Mouse (Mus musculus): ENCODE results near the gene Canx. TPM values are rescaled to one million over a fixed set of nuclear protein-coding genes. Genes with fewer than 3 reads are reported as not detected.
A peak's percentile ranks its signal among the peaks of the same experiment; 100 is the strongest.
"Not testable (repeated sequence)": the region's sequence is repeated elsewhere in the genome, so short reads cannot be mapped to it uniquely, and the experiment has no call there.

Canx gene
- 100 to 1,000 TPM; 411 to 425 TPM for total RNA-seq (2021)
- long read RNA-seq, full-length matches to known transcripts = 185 of 235 reads
- long read RNA-seq, partial matches to known transcripts = 26 of 235 reads
- long read RNA-seq, other reads (novel, unspliced or antisense) = 24 of 235 reads

DNA sequence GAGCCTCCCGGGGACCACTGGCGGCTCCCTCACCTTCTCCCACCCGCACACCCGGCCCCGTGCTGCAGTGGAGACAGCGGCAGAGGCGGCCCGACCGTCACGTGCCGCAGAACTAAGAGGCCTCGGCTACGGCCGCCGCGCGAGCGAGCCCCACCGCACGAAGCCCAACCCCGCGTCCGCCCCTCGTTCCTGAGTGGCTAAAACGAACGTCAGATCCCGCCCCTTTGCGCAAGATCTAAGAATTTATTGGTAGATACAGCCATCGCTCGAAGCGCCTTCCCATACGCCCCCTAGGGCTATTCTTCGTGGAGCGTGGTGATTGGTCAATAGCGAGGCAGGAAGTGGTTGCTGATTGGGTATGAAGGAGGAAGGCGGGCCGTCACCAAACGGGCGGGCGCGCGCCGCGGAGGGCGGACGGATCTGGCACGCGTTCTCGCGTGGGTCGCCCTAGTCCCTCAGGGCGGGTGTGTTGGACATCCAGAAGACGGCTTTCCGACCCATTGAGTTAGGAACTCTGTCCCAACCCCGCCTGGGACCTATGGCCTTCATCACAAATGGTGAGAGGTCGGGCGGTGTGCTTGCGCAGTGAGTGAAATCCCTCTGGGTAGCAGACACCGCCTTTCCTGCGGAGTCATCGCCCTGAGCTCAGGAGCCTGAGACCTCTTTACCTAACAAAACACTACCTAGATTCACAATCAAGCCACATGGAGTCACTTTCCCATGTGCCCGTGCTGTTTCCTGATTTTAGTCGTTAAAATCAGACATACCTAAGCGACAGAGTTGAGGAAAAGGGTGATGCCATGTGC is at the start of gene Canx:
Gene Canx (minus strand): TSS at position 178 of the 806 bp plus-strand sequence.
- DNase-seq (ENCODE audit: low spot score in 2 of 2) = peak; percentile 99 to 100

DNA sequence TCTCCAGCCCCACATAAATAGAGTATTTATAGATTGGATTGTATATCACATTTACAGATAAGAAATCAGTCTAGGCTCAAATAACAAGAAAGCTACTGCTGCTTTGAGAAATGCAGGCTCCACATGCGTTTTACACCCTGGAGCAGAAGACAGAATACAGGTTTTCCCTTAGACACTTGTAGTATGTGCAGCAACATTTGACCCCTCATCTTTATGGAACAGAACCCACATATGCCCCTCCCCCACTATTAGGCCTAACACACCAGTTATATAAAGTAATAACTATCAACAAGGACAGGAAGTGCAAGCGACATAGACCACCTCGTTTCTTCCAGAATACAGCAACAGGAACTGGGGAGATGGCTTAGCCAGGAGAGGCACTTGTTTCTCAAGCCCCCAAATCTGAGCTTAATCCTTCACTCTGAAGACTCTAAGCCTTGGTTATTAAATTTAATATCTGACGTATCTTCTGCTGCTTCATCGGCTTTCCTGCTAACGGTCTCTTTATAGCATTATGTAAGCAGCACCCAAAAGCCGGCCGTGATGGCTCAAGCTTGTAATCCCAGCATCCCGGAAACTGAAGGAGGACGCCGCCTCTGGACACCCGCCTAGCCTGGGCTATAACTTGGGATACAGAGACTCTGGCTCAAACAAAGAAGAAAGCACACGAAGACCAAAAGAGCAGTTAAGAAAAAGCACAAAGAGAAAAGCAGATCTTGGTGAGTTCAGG is 49.0 kb upstream of the Canx start:
- DNase-seq (ENCODE audit: low spot score in 2 of 2) = no peak

GRCm38 (mm10) chr11:50373621-50374020 is 48.1 kb upstream of the Canx start:
- DNase-seq (ENCODE audit: low spot score in 2 of 2) = no peak

DNA sequence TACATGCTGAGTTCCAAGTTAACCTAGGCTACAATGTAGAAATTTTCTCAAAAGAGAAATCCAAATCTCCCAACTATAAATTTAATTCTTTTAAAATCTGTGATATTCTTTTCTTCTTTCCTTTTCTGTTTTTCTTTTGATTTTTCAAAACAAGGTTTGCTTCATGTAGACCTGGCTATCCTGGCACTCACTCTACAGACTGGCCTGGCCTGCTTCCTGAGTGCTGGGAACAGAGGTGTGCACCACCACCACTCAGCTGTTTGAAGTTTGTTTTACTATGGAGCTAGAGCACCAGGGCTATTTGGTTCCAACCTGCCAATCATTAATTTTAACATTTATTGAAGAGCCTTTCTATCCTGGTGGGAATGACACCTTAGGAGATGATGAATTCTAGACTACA is 47.6 kb upstream of the Canx start:
- no peak for DNase-seq (ENCODE audit: low spot score in 2 of 2)

DNA sequence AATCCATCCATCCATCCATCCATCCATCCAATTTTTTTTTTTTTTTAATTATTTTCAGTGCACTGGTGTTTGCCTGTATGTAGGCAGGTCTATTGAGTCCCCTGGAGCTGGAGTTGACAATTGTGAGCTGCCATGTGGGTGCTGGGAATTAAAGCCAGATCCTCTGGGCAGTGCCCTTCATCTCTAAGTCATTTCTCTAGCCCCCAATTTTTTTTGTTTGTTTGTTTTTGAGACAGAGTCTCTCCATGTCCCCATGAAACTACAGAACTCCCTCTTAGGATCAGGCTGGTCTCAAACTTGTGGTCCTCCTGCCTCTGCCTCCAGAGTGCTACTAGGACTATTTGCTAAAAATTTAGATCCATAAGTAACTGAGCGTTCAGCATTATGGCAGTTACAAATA is 46.4 kb upstream of the Canx start:
- no peak for DNase-seq (ENCODE audit: low spot score in 2 of 2)

- DNase-seq (ENCODE audit: low spot score in 2 of 2) = peak in 1 of 2 experiments; percentile 57
These were observed 45.9 kb upstream of the Canx start for GRCm38 (mm10) chr11:50371399-50371841.

DNA sequence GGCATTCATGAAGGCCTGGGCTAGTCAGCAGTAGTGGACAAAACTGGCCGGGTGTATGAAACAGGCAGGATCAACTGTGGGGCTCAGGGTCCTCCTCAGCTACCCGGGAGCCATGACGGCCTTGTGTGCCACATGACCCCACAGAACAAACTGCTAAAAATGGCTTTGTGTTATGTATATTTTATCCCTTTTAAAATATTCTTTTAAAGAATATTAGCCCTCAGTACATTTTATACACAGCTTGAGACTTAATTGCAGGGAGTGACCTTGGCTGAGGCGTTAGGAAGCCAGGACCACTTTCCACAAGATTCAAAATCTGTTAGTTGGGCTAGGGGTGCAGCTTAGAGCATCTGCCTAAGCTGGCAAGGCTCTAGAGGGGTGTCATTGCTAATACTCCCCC is 45.5 kb upstream of the Canx start:
- no peak for DNase-seq (ENCODE audit: low spot score in 2 of 2)

DNA sequence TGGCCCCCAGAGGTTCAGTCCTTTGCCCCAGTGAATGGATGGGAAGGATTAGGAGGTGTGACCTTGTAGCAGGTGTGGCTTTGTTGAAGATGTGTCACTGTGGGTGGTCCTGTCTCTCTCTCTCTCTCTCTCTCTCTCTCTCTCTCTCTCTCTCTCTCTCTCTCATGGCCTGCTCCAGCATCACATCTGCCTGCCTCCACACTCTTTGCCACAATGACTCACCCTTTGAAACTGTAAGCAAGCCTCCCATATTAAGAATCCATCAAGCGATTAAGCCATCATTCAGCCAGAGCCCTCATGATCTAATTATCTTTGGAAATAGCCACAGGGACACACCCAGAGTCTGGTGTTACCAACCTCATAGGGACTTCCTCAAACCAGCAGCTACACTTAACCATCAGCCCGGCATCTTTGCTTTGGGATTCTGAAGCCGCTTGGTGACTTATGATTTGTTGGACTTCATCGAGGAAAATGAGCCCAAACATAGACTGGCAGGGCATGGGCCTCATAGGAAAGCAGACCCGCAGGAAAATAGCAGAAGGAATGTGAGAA is 44.0 kb upstream of the Canx start:
- no peak for DNase-seq (ENCODE audit: low spot score in 2 of 2)

GRCm38 (mm10) chr11:50367531-50367930 is 42.1 kb upstream of the Canx start:
- no peak for DNase-seq (ENCODE audit: low spot score in 2 of 2)

DNA sequence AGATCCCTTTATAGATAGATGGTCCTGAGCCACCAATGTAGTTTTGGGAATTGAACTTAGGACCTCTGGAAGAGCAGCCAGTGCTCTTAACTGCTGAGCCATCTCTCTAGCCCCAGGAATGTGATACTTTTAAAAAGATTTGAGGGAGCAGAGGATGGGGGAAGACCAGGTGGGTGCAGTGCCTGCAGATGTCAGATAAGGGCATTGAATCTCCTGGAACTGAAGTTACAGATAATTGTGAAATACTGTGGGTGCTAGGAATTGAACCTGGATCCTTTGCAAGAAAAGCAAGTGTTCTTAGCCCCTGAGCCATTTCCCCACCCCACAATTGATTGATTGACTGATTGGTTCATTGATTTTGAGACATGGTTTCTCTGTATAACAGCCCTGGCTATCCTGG is 39.8 kb upstream of the Canx start:
- no peak for DNase-seq (ENCODE audit: low spot score in 2 of 2)

- DNase-seq (ENCODE audit: low spot score in 2 of 2) = peak; percentile 47 to 93
These were observed 39.1 kb upstream of the Canx start for GRCm38 (mm10) chr11:50364548-50364947.

DNA sequence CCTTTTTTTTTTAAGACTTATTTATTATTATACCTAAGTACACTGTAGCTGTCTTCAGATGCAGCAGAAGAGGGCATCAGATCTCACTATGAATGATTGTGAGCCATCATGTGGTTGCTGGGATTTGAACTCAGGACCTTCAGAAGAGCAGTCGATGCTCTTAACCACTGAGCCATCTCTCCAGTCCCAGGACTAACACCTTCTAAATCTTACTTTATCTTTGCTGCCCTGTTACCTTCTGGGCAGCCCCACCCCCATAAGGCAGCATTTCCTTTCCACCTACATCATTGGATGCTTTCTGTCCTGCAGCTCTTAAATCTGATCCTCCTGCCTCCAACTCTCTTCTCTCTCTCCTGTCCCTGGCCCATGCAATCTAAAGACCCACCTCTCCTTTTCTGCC is 35.8 kb upstream of the Canx start:
- DNase-seq (ENCODE audit: low spot score in 2 of 2) = not testable (repeated sequence)

GRCm38 (mm10) chr11:50358950-50359861 is 33.7 kb upstream of the Canx start:
- peak; percentile 43 to 72 for DNase-seq (ENCODE audit: low spot score in 2 of 2)

GRCm38 (mm10) chr11:50355395-50355794 is 29.9 kb upstream of the Canx start:
- no peak for DNase-seq (ENCODE audit: low spot score in 2 of 2)

- no peak for DNase-seq (ENCODE audit: low spot score in 2 of 2)
These were observed 29.4 kb upstream of the Canx start for GRCm38 (mm10) chr11:50354851-50355250.

DNA sequence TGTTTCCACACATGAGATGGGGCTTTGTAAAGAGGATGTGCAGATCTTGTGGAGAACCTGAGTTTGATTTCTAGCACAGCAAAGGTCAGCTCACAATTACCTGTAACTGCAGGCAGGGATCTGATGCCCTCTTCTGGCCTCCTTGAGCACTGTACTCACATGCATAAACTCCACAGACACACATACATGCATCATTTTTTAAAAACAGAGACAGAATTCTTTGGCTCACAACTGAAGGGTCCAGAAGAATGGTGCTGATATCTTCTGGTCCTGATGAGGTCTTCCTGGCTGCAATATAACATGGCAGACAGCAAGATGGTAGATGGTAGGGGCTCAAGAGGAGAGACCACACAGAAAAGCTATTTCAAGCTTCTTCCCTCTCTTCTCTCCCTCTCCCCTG is 28.7 kb upstream of the Canx start, which contains the start of gene Cby3:
Gene Cby3 (plus strand): TSS at position 301 of the 400 bp plus-strand sequence.
- no peak for DNase-seq (ENCODE audit: low spot score in 2 of 2)

DNA sequence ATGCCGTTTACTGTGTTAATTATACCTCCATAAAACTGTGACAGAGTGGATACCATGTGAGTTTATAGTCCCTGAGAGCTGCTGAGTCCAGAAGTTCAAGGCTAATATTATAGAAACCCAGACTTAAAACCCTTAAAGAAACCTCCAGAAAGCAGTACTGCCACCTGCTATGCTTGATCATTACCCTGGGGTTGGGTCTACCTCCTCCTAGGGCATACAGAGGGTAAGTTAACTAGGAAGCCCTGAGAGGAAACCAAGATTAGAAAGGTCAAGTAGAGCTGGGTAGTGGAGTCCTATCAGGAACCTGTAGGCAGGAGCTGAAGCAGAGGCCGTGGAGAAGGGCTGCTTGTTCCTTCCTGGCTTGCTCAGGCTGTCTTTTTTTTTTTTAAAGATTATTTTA is 26.7 kb upstream of the Canx start:
- DNase-seq (ENCODE audit: low spot score in 2 of 2) = no peak

DNA sequence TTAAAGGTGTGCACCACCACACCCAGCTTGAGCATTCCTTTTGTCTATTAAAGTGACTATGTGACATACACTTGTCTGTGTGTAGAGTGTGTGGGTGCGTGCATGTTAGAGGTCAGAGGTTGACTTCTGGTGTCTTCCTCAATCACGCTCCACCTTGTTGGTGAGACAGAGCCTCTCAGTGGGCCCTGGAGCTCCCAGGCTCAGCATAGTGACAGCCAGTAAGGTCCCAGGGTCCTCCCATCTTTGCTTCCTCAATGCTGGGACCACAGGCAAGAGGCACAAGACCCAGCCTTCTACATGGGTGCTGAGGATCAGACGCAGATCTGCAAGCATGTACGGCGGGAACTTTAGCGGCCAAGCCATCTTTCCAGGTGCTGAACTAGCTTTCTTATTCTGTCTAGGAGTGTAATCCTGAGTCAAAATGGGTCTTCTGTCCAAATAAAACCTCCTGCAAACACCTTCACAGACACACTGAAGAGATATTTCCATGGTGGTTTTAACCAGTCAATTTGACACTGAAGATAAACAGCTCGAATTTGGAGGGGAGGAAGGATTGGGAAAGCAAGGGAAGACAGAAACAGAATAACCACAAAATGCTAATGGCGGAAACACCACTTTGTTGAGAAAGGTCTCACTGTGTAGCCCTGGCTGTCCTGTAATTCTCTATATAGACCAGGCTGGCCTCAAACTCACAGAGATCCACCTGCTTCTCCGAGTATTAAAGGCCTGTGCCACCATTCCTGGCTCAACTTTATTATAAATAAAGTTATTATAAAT is 21.0 kb upstream of the Canx start:
- no peak for DNase-seq (ENCODE audit: low spot score in 2 of 2)

- no peak for DNase-seq (ENCODE audit: low spot score in 2 of 2)
These were observed 20.0 kb upstream of the Canx start for GRCm38 (mm10) chr11:50345486-50345885.

GRCm38 (mm10) chr11:50336891-50337290 is 11.4 kb upstream of the Canx start:
- no peak for DNase-seq (ENCODE audit: low spot score in 2 of 2)

All from layer of hippocampus, adult 18-20 months (tissue).